Mouse (Mus musculus) olfactory bulb, adult 2 months (tissue): ENCODE data around the gene Pex7.

Source experiments
- CTCF ChIP-seq: fragments of 200-500 bp; IDR thresholded peaks from 2 replicates; pipeline ENCODE4 v1.5.1; 2012; ENCODE audit warnings: low read depth, mild to moderate bottlenecking, low read length, moderate library complexity; ENCODE audit not compliant: insufficient read depth
- POLR2A ChIP-seq: fragments of 200-500 bp; IDR thresholded peaks from 2 replicates; pipeline ENCODE4 v1.6.1; 2012; ENCODE audit warnings: mild to moderate bottlenecking, low read depth, low read length, moderate library complexity; ENCODE audit not compliant: insufficient read depth

DNA sequence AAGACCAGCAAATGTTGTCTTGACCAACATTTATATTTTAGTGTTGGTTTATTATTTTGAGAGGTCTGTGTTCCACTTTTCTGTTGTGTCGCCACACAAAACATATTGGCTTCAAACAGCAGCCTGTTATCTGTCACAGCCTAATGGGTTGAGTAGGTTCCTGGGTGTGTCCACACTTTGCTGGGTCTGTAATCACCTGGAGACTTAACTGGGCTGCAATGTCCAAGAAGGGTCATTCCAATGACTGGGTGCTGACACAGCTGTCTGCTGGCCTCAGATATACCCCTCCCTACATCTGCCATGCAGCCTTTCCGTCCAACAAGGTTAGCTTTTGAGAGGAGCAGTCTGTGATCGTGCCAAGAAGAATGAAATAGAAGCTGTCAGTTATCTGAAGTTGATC, 47.1 kb upstream of the Pex7 start:
- TF ChIP-seq CTCF (no peak), POLR2A (no peak)
